Mouse (Mus musculus) CH12.LX (cell line): ENCODE results near the gene Ube2s.

ENCODE experiments used
- CHD2 ChIP-seq: IDR thresholded peaks from 2 replicates; pipeline ENCODE4 v1.6.1; 2011; ENCODE audit warnings: low read length, improper control_type of control experiment
- ELF1 ChIP-seq: IDR thresholded peaks from 2 replicates; pipeline ENCODE4 v1.6.1; 2014; ENCODE audit warnings: low read depth, mild to moderate bottlenecking, inconsistent platforms, low read length, improper control_type of control experiment
- MYC ChIP-seq: IDR thresholded peaks from 2 replicates; pipeline ENCODE4 v1.6.1; 2011; ENCODE audit warnings: low read depth, mild to moderate bottlenecking, improper control_type of control experiment, low read length
- TCF12 ChIP-seq: IDR thresholded peaks from 2 replicates; pipeline ENCODE4 v1.6.1; 2014; ENCODE audit warnings: low read depth, mild to moderate bottlenecking, inconsistent platforms, low read length, improper control_type of control experiment

GRCm38 (mm10) chr7:4795767-4796433 is 16.5 kb downstream of the Ube2s start:
- TF ChIP-seq TCF12 (0 out of 2 replicates have a peak, but pooled peaks have one; percentile 10), MYC (peak; percentile 59; the same call in 1 of the 2 replicates), ELF1 (no peak), CHD2 (0 out of 2 replicates have a peak, but pooled peaks have one; percentile 13)
